Mouse (Mus musculus): ENCODE results near the gene Camk2d. TPM values are rescaled to one million over a fixed set of nuclear protein-coding genes. Genes with fewer than 3 reads are reported as not detected.

Gene Camk2d
- total and polyA plus RNA-seq, 3 experiments = 66.1 to 80.4 (median 77.3) TPM

DNA sequence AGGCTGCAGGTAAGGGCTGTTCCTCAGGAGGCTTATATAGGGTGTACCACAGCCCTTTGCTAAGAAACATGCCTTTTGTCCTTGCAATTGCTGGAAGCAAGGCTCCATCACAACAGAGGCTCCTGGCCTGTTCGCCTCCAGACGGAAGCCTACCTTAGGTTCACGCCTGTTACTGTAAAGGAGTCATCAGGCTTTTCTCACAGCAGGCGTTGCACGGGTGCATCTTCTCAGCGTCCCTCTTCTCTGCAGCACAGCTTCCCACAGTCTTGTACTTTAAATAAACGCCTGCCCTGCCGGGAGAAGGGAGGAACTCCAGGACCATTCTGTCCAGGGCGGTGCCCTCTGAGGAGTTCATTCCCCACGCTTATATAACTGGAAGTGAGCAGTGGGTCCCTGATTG, 72.6 kb downstream of the Camk2d start:
- no peak overlapping the region for H3K9ac ChIP-seq (ENCODE audit: insufficient read depth, low read depth)
- dilution Hi-C loops (cut with MboI; ENCODE audit: extremely low pct_ligation_motif_present, extremely low pct_unique_long_range_greater_than_20kb, low sequenced_read_pairs) (no loop called here), in situ Hi-C loops (cut with MboI; ENCODE audit: low pct_ligation_motif_present, low pct_unique_long_range_greater_than_20kb, low sequenced_read_pairs) (no loop called here)
- H3K9me3 ChIP-seq (replicated peaks; ENCODE audit: low read length) = no peaks in the 10 kb centered on the region
- no peaks in the 10 kb centered on the region for H3K27me3 ChIP-seq (replicated peaks)
- no peak for DNase-seq (ENCODE audit: extremely low read depth)
- no peak overlapping the region for H3K27ac ChIP-seq (ENCODE audit: insufficient read depth, low read depth)
- peaks cover 62% of the 10 kb centered on the region for H3K79me2 ChIP-seq (replicated peaks; ENCODE audit: control insufficient read depth, extremely low read depth, insufficient read depth, poor library complexity, severe bottlenecking)
- peaks cover 3 to 22% of the 10 kb centered on the region in 2 experiments for H3K36me3 ChIP-seq (replicated peaks in 1 of 2; ENCODE audit: control insufficient read depth in 1 of 2, insufficient read depth in 1 of 2, low read length in 1 of 2)
- H3K4me1 ChIP-seq (ENCODE audit: control insufficient read depth in 1 of 2, insufficient read depth in 2 of 2) = peaks cover 6 to 79% of the 10 kb centered on the region in 2 experiments
- H3K4me2 ChIP-seq (ENCODE audit: insufficient read depth, low read depth, poor library complexity, severe bottlenecking) = no peak overlapping the region
- no peak overlapping the region for H3K4me3 ChIP-seq (replicated peaks in 1 of 3; ENCODE audit: low read depth in 2 of 3, low read length in 2 of 3, poor library complexity in 1 of 3)
- TF ChIP-seq USF1 (IDR thresholded peaks at IDR 0.05; ENCODE audit: low read depth, low read length) (no peak), NRF1 (IDR thresholded peaks at IDR 0.05; ENCODE audit: low read depth, low read length) (no peak), POLR2AphosphoS2 (IDR thresholded peaks at IDR 0.05; ENCODE audit: low read depth, low read length) (no peak), ZC3H11A (IDR thresholded peaks at IDR 0.05; ENCODE audit: low read depth, low read length) (no peak)

DNA sequence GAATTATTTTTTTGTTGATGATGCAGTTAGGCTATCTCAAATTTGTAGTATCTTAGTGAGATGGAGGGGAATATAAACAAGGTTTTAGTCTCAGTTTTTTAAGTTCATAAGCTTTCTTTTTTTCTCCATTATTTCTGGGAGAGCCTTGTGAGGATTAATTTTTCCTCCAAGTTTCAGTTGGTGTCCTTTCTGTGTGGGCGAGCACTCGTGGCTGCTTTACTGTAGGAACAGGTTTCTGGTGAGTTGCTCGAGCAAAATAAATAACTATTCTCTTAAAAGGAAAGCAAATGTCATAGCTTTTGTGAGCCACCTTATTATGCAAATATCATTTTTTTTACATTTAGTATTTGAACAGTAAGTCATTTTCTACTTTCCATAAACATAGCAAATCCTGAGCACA, 74.3 kb downstream of the Camk2d start:
- in situ Hi-C loops (cut with MboI; ENCODE audit: low pct_ligation_motif_present, low pct_unique_long_range_greater_than_20kb, low sequenced_read_pairs) = no loop called here
- no peak overlapping the region for H3K4me2 ChIP-seq (ENCODE audit: insufficient read depth, low read depth, poor library complexity, severe bottlenecking)
- no peak overlapping the region for H3K9ac ChIP-seq (ENCODE audit: insufficient read depth, low read depth)
- H3K4me1 ChIP-seq (ENCODE audit: control insufficient read depth in 1 of 2, insufficient read depth in 2 of 2) = peaks cover 3 to 62% of the 10 kb centered on the region in 2 experiments
- no peak for TF ChIP-seq CHD2 (IDR thresholded peaks at IDR 0.05; ENCODE audit: low read length)
- no peak for TF ChIP-seq NRF1 (IDR thresholded peaks at IDR 0.05; ENCODE audit: low read depth, low read length)
- no peak for TF ChIP-seq BHLHE40 (IDR thresholded peaks at IDR 0.05; ENCODE audit: low read depth, low read length)
- TF ChIP-seq KAT2A (IDR thresholded peaks at IDR 0.05; ENCODE audit: insufficient replicate concordance, low read length) = no peak
- TF ChIP-seq ZMIZ1 (IDR thresholded peaks at IDR 0.05; ENCODE audit: low read depth, low read length) = no peak
- TF ChIP-seq TCF12 (IDR thresholded peaks at IDR 0.05; ENCODE audit: low read depth, low read length) = no peak
- no peak for TF ChIP-seq HCFC1 (IDR thresholded peaks at IDR 0.05; ENCODE audit: low read depth, low read length)
- TF ChIP-seq MAX (IDR thresholded peaks at IDR 0.05; ENCODE audit: low read length) = no peak
- no peak for TF ChIP-seq SMC3 (IDR thresholded peaks at IDR 0.05; ENCODE audit: low read depth, low read length)
- no peak for TF ChIP-seq JUND (conservative IDR thresholded peaks at IDR 0.05; ENCODE audit: low read depth, low read length)
- H3K27me3 ChIP-seq (replicated peaks) = no peaks in the 10 kb centered on the region
- no peak overlapping the region for H3K4me3 ChIP-seq (replicated peaks in 1 of 3; ENCODE audit: low read depth in 2 of 3, low read length in 2 of 3, poor library complexity in 1 of 3)
- peaks cover 3 to 22% of the 10 kb centered on the region in 2 experiments for H3K36me3 ChIP-seq (replicated peaks in 1 of 2; ENCODE audit: control insufficient read depth in 1 of 2, insufficient read depth in 1 of 2, low read length in 1 of 2)
- no peak for DNase-seq (ENCODE audit: extremely low read depth)
- H3K79me2 ChIP-seq (replicated peaks; ENCODE audit: control insufficient read depth, extremely low read depth, insufficient read depth, poor library complexity, severe bottlenecking) = peaks cover 47% of the 10 kb centered on the region
- H3K27ac ChIP-seq (ENCODE audit: insufficient read depth, low read depth) = no peak overlapping the region
- no peaks in the 10 kb centered on the region for H3K9me3 ChIP-seq (replicated peaks; ENCODE audit: low read length)
- dilution Hi-C loops (cut with MboI; ENCODE audit: extremely low pct_ligation_motif_present, extremely low pct_unique_long_range_greater_than_20kb, low sequenced_read_pairs) = no loop called here

DNA sequence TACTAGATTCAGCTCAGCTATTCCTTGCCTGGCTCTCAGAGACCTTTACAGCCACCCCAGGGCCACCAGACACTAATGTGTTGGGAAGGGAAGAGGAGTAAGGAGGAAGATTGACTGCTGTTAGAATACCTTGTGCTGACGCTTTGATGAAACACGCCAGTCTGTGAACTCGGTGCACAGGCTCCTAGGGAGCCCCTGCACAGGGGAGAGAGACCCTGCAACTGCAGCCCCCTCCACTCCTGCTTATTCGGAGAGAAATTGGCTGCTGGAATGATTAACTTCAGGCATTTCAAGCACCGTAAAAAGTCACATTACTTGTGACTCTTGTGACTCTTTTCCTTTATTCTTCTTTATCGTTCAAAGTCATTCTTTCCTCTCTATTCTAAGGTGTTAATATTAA, 75.2 kb downstream of the Camk2d start:
- no peak overlapping the region for H3K9ac ChIP-seq (ENCODE audit: insufficient read depth, low read depth)
- H3K4me1 ChIP-seq (ENCODE audit: control insufficient read depth in 1 of 2, insufficient read depth in 2 of 2) = peaks cover 3 to 54% of the 10 kb centered on the region in 2 experiments
- H3K9me3 ChIP-seq (replicated peaks; ENCODE audit: low read length) = no peaks in the 10 kb centered on the region
- H3K27ac ChIP-seq (ENCODE audit: insufficient read depth, low read depth) = no peak overlapping the region
- peaks cover 45% of the 10 kb centered on the region for H3K79me2 ChIP-seq (replicated peaks; ENCODE audit: control insufficient read depth, extremely low read depth, insufficient read depth, poor library complexity, severe bottlenecking)
- peaks cover 3 to 21% of the 10 kb centered on the region in 2 experiments for H3K36me3 ChIP-seq (replicated peaks in 1 of 2; ENCODE audit: control insufficient read depth in 1 of 2, insufficient read depth in 1 of 2, low read length in 1 of 2)
- no peak for DNase-seq (ENCODE audit: extremely low read depth)
- no peak overlapping the region for H3K4me3 ChIP-seq (replicated peaks in 1 of 3; ENCODE audit: low read depth in 2 of 3, low read length in 2 of 3, poor library complexity in 1 of 3)
- H3K4me2 ChIP-seq (ENCODE audit: insufficient read depth, low read depth, poor library complexity, severe bottlenecking) = no peak overlapping the region
- in situ Hi-C loops (cut with MboI; ENCODE audit: low pct_ligation_motif_present, low pct_unique_long_range_greater_than_20kb, low sequenced_read_pairs) = no loop called here
- H3K27me3 ChIP-seq (replicated peaks) = no peaks in the 10 kb centered on the region
- dilution Hi-C loops (cut with MboI; ENCODE audit: extremely low pct_ligation_motif_present, extremely low pct_unique_long_range_greater_than_20kb, low sequenced_read_pairs) = no loop called here
- TF ChIP-seq USF1 (IDR thresholded peaks at IDR 0.05; ENCODE audit: low read depth, low read length) = no peak
- TF ChIP-seq JUN (IDR thresholded peaks at IDR 0.05; ENCODE audit: insufficient read depth, low read depth, low read length) = no peak
- no peak for TF ChIP-seq RCOR1 (conservative IDR thresholded peaks at IDR 0.05; ENCODE audit: low read depth, low read length)
- no peak for TF ChIP-seq PAX5 (IDR thresholded peaks at IDR 0.05; ENCODE audit: low read length)
- no peak for TF ChIP-seq MAFK (IDR thresholded peaks at IDR 0.05; ENCODE audit: insufficient replicate concordance, low read length)
- TF ChIP-seq ZMIZ1 (IDR thresholded peaks at IDR 0.05; ENCODE audit: low read depth, low read length) = no peak
- TF ChIP-seq NELFE (IDR thresholded peaks at IDR 0.05; ENCODE audit: low read depth, low read length) = no peak
- no peak for TF ChIP-seq KAT2A (IDR thresholded peaks at IDR 0.05; ENCODE audit: insufficient replicate concordance, low read length)
- no peak for TF ChIP-seq ELF1 (IDR thresholded peaks at IDR 0.05; ENCODE audit: low read depth, low read length)

All from CH12.LX (cell line).